Mouse (Mus musculus) megakaryocyte, embryonic 14.5 days (primary cell): Measurements from ENCODE around the gene Gm15085.
"Not testable (repeated sequence)": the region's sequence is repeated elsewhere in the genome, so short reads cannot be mapped to it uniquely, and the experiment has no call there.

ENCODE experiments used
- FLI1 ChIP-seq: IDR thresholded peaks from 2 replicates; pipeline ENCODE4 v1.6.1; 2012; ENCODE audit warnings: low read length, inconsistent platforms, mixed read lengths
- GATA1 ChIP-seq: IDR thresholded peaks from 3 replicates; pipeline ENCODE4 v1.6.1; 2012; ENCODE audit warnings: mixed read lengths, low read length, inconsistent platforms, borderline replicate concordance

DNA sequence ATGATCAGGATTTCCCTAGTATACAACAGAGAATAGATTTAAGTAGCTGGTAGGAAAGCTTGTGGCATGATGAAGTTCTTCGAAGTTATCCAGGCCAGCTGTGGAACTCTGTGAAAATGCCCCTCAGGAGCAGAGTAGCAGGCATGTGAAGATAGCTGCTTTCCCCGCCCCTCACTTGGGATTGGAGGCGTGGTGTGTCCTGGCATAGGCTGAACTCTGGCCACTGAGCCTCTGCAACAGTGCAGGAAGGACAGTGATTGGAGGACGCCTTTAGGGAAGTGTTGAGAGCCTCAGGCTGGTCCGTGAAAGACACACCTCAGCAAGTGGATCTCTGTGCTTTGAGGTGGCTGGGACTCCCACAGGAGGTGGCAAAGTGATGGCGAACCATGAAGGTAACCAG is at the start of gene Gm15085:
- not testable (repeated sequence) for TF ChIP-seq GATA1, FLI1
